Mouse (Mus musculus) heart, adult 2 months (tissue): ENCODE results near the gene Cst9. TPM values are rescaled to one million over a fixed set of nuclear protein-coding genes. Genes with fewer than 3 reads are reported as not detected.

Experiments
- DNase-seq, 2 experiments: peaks; one replicate each; pipeline ENCODE4 v3.0.0; 2021
- H3K27ac ChIP-seq: fragments of 200-600 bp; 2 replicates; pipeline ENCODE4 v1.8.1; 2022
- H3K27me3 ChIP-seq: fragments of 200-500 bp; 2 replicates; pipeline ENCODE4 v1.6.1; 2012; ENCODE audit warnings: mild to moderate bottlenecking, low read length, inconsistent platforms, mixed read lengths; ENCODE audit not compliant: control insufficient read depth, insufficient read depth
- H3K36me3 ChIP-seq: fragments of 200-500 bp; 2 replicates; pipeline ENCODE4 v1.6.1; 2012; ENCODE audit warnings: low read length, inconsistent platforms; ENCODE audit not compliant: control insufficient read depth, insufficient read depth
- H3K4me1 ChIP-seq: fragments of 200-500 bp; 2 replicates; pipeline ENCODE4 v1.6.1; 2011; ENCODE audit warnings: low read length; ENCODE audit not compliant: control insufficient read depth, insufficient read depth
- H3K4me3 ChIP-seq: fragments of 200-600 bp; 2 replicates; pipeline ENCODE4 v1.8.1; 2022
- H3K79me2 ChIP-seq: fragments of 200-500 bp; replicated peaks from 2 replicates; pipeline ENCODE4 v1.6.1; 2012; ENCODE audit warnings: mild to moderate bottlenecking, inconsistent platforms, low read length, moderate library complexity, mixed read lengths; ENCODE audit not compliant: control insufficient read depth, insufficient read depth
- H3K9ac ChIP-seq: fragments of 200-500 bp; 2 replicates; pipeline ENCODE4 v1.6.1; 2012; ENCODE audit warnings: low read depth, mild to moderate bottlenecking, control low read depth, inconsistent platforms, low read length, mixed read lengths
- CTCF ChIP-seq: fragments of 200-600 bp; IDR thresholded peaks from 2 replicates; pipeline ENCODE4 v1.8.1; 2022; ENCODE audit warnings: antibody characterized with exemption, mild to moderate bottlenecking, moderate library complexity
- EP300 ChIP-seq: fragments of 200-500 bp; IDR thresholded peaks from 2 replicates; pipeline ENCODE4 v1.6.1; 2011; ENCODE audit warnings: low read depth, low read length, control low read depth; ENCODE audit not compliant: insufficient read depth
- POLR2A ChIP-seq: fragments of 200-500 bp; IDR thresholded peaks from 2 replicates; pipeline ENCODE4 v1.6.1; 2011; ENCODE audit warnings: mild to moderate bottlenecking, low read depth, low read length, control low read depth; ENCODE audit not compliant: insufficient read depth
- WGBS: fragments of 180-500 bp; shearing (Covaris S2); methylation state at CpG from one replicate; pipeline ENCODE4 v1.1.7; 2018; 5-methylcytosine and 5-hydroxymethylcytosine counted together
- intact Hi-C: fragments of 180-260 bp; cut with DNase I; formaldehyde crosslinking; loops from one replicate; pipeline ENCODE4 v1.15.1; 2025
- polyA plus RNA-seq: library from polyadenylated mRNA; depleted of rRNA; stranded (reverse); fragments of >200 nt; gene quantifications from 2 replicates; pipeline ENCODE4 v1.2.3, GENCODE M21; 2012
- total RNA-seq, 2 experiments: library from RNA; stranded (reverse); gene quantifications; 2 replicates each; pipeline ENCODE4 v1.2.3; 2021

Cst9 gene
- total and polyA plus RNA-seq, 3 experiments: 0.82 TPM; not detected in 2

DNA sequence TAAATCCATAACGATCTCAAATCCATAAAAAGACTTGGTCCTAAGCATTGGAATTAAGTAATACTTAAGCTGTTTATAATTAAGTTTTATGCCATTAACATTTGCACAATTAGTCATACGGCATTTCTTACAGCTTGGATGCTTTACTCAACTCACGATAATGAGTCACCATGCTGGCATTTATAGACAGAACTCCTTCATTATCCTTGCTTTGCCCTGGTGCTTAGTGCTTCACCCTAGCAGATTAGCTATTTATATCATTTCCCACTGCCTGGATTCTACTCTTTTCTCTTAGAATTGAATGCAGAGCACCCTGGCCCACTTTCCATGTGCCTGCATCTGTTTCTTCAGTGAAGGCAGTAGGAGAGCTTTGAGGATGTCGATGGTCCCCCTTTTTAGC lies 22.6 kb downstream of the Cst9 start:
- peak overlapping the region; percentile 81 for H3K27ac ChIP-seq
- TF ChIP-seq CTCF (no peak), POLR2A (no peak), EP300 (no peak)
- H3K27me3 ChIP-seq: no peaks in the 10 kb centered on the region
- DNase-seq: no peak
- peaks cover 15% of the 10 kb centered on the region for H3K36me3 ChIP-seq
- no peak overlapping the region for H3K4me3 ChIP-seq
- peaks cover 12% of the 10 kb centered on the region for H3K4me1 ChIP-seq
- no peak overlapping the region for H3K9ac ChIP-seq
- intact Hi-C loops: no loop called here
- WGBS: 47% methylated on average over 4 of the region's 4 CpGs
- H3K79me2 ChIP-seq: no peaks in the 10 kb centered on the region; the same call in 1 of the 2 replicates

GRCm38 (mm10) chr2:148860993-148861392 lies 26.0 kb downstream of the Cst9 start:
- Histone ChIP-seq H3K27me3 (no peaks in the 10 kb centered on the region), H3K4me3 (no peak overlapping the region), H3K4me1 (peaks cover 16% of the 10 kb centered on the region), H3K27ac (peak overlapping the region; percentile 74), H3K9ac (no peak overlapping the region), H3K36me3 (peaks cover 15% of the 10 kb centered on the region), H3K79me2 (no peaks in the 10 kb centered on the region; the same call in 1 of the 2 replicates)
- TF ChIP-seq EP300 (no peak), CTCF (no peak), POLR2A (no peak)
- WGBS: 45% methylated on average over 4 of the region's 4 CpGs
- intact Hi-C loops: no loop called here
- DNase-seq: no peak

GRCm38 (mm10) chr2:148861693-148862092 lies 26.7 kb downstream of the Cst9 start:
- no peaks in the 10 kb centered on the region for H3K79me2 ChIP-seq
- no peak for DNase-seq
- H3K4me3 ChIP-seq: no peak overlapping the region
- H3K36me3 ChIP-seq: peaks cover 11% of the 10 kb centered on the region
- TF ChIP-seq EP300 (no peak), CTCF (peak; percentile 18; the same call in 1 of the 2 replicates)
- H3K27me3 ChIP-seq: no peaks in the 10 kb centered on the region
- H3K9ac ChIP-seq: no peak overlapping the region
- H3K27ac ChIP-seq: peak overlapping the region; percentile 74
- intact Hi-C loops: no loop called here
- H3K4me1 ChIP-seq: peaks cover 12% of the 10 kb centered on the region

GRCm38 (mm10) chr2:148864966-148865365 lies 30.0 kb downstream of the Cst9 start, which contains the start of gene 9230104L09Rik:
Gene 9230104L09Rik, minus strand, starts transcription at chr2:148865038.
- Histone ChIP-seq H3K9ac (peak within 1 kb of the TSS; percentile 37), H3K79me2 (no peaks in the 10 kb centered on the region), H3K4me3 (peak within 1 kb of the TSS; percentile 33; the same call in 1 of the 2 replicates), H3K27me3 (no peaks in the 10 kb centered on the region), H3K27ac (peak within 1 kb of the TSS; percentile 91), H3K36me3 (peaks cover 6% of the 10 kb centered on the region), H3K4me1 (peaks cover 8% of the 10 kb centered on the region)
- peak in 1 of 2 experiments; percentile 57 for DNase-seq
- intact Hi-C loops: no loop called here
- WGBS: 19% methylated on average over 2 of the region's 2 CpGs
- TF ChIP-seq EP300 (0 out of 2 replicates have a peak, but pooled peaks have one; percentile 37), CTCF (no peak)

DNA sequence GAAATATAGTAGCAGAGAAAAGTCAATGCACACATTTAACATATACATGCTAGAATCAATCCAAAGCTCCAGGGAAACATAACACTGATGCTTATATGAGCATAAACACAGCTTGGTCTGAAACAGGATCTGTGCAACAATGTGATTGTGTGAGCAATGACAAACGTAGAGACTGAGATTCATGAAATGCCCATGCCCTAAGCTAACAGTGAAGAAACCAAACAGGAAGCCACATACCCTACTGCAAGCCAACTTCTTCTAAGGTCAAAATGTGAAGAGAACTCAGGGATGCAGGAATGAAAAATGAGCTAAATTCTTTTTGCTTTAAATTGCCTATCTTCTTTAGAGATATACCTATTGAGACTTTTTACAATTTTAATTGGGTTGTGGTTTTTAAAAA lies 34.0 kb downstream of the Cst9 start:
- peaks cover 15% of the 10 kb centered on the region for H3K36me3 ChIP-seq
- no peaks in the 10 kb centered on the region for H3K27me3 ChIP-seq
- H3K27ac ChIP-seq: no peak overlapping the region
- 41% methylated on average over 1 of the region's 1 CpGs for WGBS
- no peak for DNase-seq
- peaks cover 10% of the 10 kb centered on the region for H3K4me1 ChIP-seq
- no peak overlapping the region for H3K9ac ChIP-seq
- H3K4me3 ChIP-seq: no peak overlapping the region
- TF ChIP-seq EP300: no peak
- TF ChIP-seq CTCF: no peak
- no peak for TF ChIP-seq POLR2A
- intact Hi-C loops: no loop called here
- H3K79me2 ChIP-seq: peaks cover 2% of the 10 kb centered on the region; the same call in 1 of the 2 replicates

DNA sequence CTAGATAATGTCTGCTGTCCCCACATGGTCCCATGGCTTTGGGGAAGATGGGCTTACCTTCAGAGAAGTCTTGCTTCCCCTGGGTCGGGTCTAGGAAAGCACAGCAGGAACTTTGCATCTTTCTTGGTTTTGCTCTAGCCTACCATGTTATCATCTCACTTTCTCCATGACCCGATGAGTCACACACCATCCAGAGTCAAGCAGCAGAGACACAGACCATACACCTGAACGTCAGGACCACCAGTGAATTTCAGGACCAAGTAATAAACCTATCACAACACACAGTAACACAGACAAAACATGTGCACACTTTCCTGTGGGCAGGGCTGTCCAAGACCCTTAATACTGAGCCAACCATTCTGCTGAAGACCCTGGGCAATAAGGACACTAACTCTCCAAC lies 35.6 kb downstream of the Cst9 start:
- H3K4me3 ChIP-seq: no peak overlapping the region
- no peak overlapping the region for H3K27ac ChIP-seq
- DNase-seq: no peak
- peaks cover 15% of the 10 kb centered on the region for H3K36me3 ChIP-seq
- peaks cover 8% of the 10 kb centered on the region for H3K79me2 ChIP-seq
- H3K9ac ChIP-seq: no peak overlapping the region
- 0 out of 2 replicates have a peak, but pooled peaks have one; percentile 22 for TF ChIP-seq POLR2A
- TF ChIP-seq EP300: 0 out of 2 replicates have a peak, but pooled peaks have one; percentile 11
- no peak for TF ChIP-seq CTCF
- H3K4me1 ChIP-seq: peaks cover 6% of the 10 kb centered on the region
- H3K27me3 ChIP-seq: no peaks in the 10 kb centered on the region
- intact Hi-C loops: loop anchor here (10.0 kb wide), 1 partner anchor 466 kb away; the partner anchor contains the start of gene Thbd
- WGBS: 80% methylated on average over 3 of the region's 3 CpGs
